Mouse (Mus musculus): ENCODE data around the gene Bcas3. TPM values are rescaled to one million over a fixed set of nuclear protein-coding genes. Genes with fewer than 3 reads are reported as not detected.

Gene Bcas3
- polyA plus RNA-seq, 1 experiment from 2014 or later, result 13.6 TPM

DNA sequence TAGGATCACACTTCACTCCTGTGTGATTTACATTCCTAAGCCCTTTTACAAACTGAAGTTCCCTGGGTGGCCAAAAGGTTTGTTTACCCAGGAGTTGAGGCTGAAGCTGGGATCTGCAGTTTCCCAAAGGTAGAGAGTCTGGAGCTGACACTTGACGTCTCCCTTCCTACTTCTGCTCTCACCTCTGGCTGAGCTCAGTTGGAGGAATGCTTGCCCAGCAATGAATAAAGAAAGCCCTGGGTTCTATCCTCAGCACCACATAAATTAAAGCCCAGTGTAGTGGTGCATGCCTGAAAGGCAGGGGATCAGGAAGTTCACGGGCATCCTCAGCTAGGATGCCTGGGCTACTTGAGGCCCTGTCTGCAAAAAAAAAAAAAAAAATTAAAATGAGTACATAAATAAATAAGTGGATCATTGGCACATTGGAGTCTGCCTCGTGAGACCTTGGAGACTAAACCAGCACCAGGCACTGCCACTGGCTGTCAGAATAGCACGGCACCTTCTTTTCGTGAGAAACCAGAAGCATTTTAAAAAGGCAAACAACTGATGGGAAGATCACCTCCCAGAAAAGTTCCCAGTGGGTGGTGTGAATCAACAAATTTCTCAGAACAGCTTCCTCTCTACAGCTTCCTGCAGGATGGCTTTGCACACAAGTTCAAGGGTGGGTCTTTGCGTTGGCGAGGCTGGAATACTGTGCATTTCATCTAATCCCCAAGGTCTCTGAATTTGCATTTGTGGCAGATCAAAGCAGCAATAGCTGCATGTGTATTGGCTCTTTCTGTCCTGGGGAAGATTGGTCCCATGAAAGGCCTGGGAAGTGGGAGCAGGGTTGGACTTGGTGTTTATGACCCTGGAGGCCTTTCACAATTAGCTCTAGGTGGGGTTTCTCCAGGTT, 381.6 kb downstream of the Bcas3 start:
- no peak for TF ChIP-seq EP300 (IDR thresholded peaks at IDR 0.05; ENCODE audit: low read depth)
- no peak for TF ChIP-seq CTCF (IDR thresholded peaks at IDR 0.05; ENCODE audit: low read depth)
- DNase-seq, result no peak
- no peaks in the 10 kb centered on the region for H3K4me1 ChIP-seq (ENCODE audit: insufficient read depth)
- H3K9ac ChIP-seq (replicated peaks), result no peak overlapping the region
- H3K27ac ChIP-seq (ENCODE audit: low read depth), result no peak overlapping the region
- no peak for ATAC-seq
- no peaks in the 10 kb centered on the region for H3K36me3 ChIP-seq (replicated peaks; ENCODE audit: insufficient read depth, low read length)
- H3K4me3 ChIP-seq (ENCODE audit: low read depth, low read length), result no peak overlapping the region
- H3K9me3 ChIP-seq (ENCODE audit: low read length), result no peaks in the 10 kb centered on the region
- 0 out of 2 replicates have a peak, but pooled peaks cover under 1% of the 10 kb centered on the region for H3K27me3 ChIP-seq (ENCODE audit: insufficient read depth, low read length)
- 71% methylated on average over 7 of the region's 7 CpGs for WGBS (ENCODE audit: insufficient replicate concordance)
- H3K4me2 ChIP-seq (ENCODE audit: low read depth, low read length), result no peak overlapping the region

DNA sequence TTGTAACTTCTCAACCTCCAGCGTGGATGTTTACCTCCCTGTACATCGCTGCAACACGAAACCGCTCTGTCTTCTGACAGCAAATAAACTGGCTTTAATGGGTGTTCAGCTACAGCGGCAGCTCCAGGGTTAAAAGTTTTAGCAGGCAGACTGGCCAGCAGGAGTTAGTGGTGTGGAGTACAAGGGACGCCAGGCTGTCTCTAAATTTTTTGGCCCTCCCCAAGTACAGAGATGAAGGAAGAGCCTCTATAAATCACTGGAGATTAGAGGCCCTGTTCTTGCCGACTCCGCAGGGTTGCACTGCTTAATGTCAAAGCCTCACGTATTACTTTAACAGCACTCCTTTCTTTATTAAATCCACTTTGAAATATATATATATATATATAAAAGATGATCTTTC, 384.3 kb downstream of the Bcas3 start:
- TF ChIP-seq CTCF (IDR thresholded peaks at IDR 0.05; ENCODE audit: low read depth), result no peak
- no peak for TF ChIP-seq EP300 (IDR thresholded peaks at IDR 0.05; ENCODE audit: low read depth)

DNA sequence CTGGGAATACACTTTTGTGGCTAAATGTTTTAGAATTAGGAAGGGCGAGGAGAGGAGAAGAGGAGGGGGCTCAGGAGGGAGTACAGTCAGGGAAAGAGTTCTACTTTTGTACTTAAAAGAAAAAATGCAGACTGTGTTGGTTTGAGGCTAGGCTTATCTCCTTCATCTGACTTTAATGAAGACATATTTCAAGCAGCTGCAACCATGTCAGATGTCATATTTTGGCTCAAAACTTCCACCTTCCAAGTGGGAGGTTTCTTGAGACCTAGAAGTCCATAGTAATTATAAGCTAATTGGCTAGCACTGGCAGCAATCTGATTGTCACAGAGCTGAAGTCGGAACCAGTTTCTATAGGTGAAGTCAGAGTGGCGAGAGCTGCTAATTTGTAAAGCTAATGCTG, 384.9 kb downstream of the Bcas3 start:
- H3K4me1 ChIP-seq (ENCODE audit: insufficient read depth), result no peaks in the 10 kb centered on the region
- H3K27me3 ChIP-seq (ENCODE audit: insufficient read depth, low read length), result peaks cover 12% of the 10 kb centered on the region; the same call in 1 of the 2 replicates
- no peak for TF ChIP-seq CTCF (IDR thresholded peaks at IDR 0.05; ENCODE audit: low read depth)
- TF ChIP-seq EP300 (IDR thresholded peaks at IDR 0.05; ENCODE audit: low read depth), result no peak
- no peaks in the 10 kb centered on the region for H3K9me3 ChIP-seq (ENCODE audit: low read length)
- no peak overlapping the region for H3K4me3 ChIP-seq (ENCODE audit: low read depth, low read length)
- DNase-seq, result no peak
- WGBS (ENCODE audit: insufficient replicate concordance), result 75% methylated on average over 3 of the region's 3 CpGs
- no peak for ATAC-seq
- no peaks in the 10 kb centered on the region for H3K36me3 ChIP-seq (replicated peaks; ENCODE audit: insufficient read depth, low read length)
- no peak overlapping the region for H3K4me2 ChIP-seq (ENCODE audit: low read depth, low read length)
- no peak overlapping the region for H3K27ac ChIP-seq (ENCODE audit: low read depth)
- H3K9ac ChIP-seq (replicated peaks), result no peak overlapping the region

More for the DNA sequence above, 384.3 kb downstream of the Bcas3 start:
- no peaks in the 10 kb centered on the region for H3K9me3 ChIP-seq (ENCODE audit: low read length)
- H3K4me2 ChIP-seq (ENCODE audit: low read depth, low read length), result no peak overlapping the region
- H3K36me3 ChIP-seq (replicated peaks; ENCODE audit: insufficient read depth, low read length), result no peaks in the 10 kb centered on the region
- ATAC-seq (no peak), DNase-seq (no peak)
- H3K27me3 ChIP-seq (ENCODE audit: insufficient read depth, low read length), result peaks cover 6% of the 10 kb centered on the region; the same call in 1 of the 2 replicates
- 63% methylated on average over 9 of the region's 9 CpGs for WGBS (ENCODE audit: insufficient replicate concordance)
- H3K4me1 ChIP-seq (ENCODE audit: insufficient read depth), result no peaks in the 10 kb centered on the region
- H3K4me3 ChIP-seq (ENCODE audit: low read depth, low read length), result no peak overlapping the region
- no peak overlapping the region for H3K9ac ChIP-seq (replicated peaks)
- no peak overlapping the region for H3K27ac ChIP-seq (ENCODE audit: low read depth)

DNA sequence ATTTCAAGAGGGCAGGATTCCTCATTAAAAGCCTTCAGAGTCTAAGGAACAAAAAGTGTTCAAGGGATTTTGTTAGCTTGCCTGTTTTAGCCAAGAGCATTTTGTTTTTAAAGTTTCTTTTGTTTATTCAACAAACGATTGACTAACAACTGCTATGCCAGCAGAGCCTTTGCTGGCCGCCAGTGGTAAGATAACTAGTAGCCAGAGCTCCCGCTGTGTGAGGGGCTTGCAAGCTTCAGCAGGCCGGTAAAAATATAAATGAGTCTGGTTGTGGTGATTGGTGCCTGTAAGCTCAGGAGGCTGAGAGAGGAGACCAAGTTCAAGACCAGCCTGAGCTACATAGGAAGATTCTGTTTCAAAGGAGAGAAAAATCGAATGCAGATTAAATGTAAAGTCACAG, 385.6 kb downstream of the Bcas3 start:
- Histone ChIP-seq H3K4me2 (ENCODE audit: low read depth, low read length) (no peak overlapping the region), H3K27ac (ENCODE audit: low read depth) (no peak overlapping the region), H3K4me3 (ENCODE audit: low read depth, low read length) (no peak overlapping the region), H3K36me3 (replicated peaks; ENCODE audit: insufficient read depth, low read length) (no peaks in the 10 kb centered on the region), H3K9ac (replicated peaks) (no peak overlapping the region), H3K4me1 (ENCODE audit: insufficient read depth) (no peaks in the 10 kb centered on the region), H3K9me3 (ENCODE audit: low read length) (no peaks in the 10 kb centered on the region), H3K27me3 (ENCODE audit: insufficient read depth, low read length) (peaks cover 12% of the 10 kb centered on the region; the same call in 1 of the 2 replicates)
- no peak for DNase-seq
- ATAC-seq, result no peak
- TF ChIP-seq CTCF (IDR thresholded peaks at IDR 0.05; ENCODE audit: low read depth) (no peak), EP300 (IDR thresholded peaks at IDR 0.05; ENCODE audit: low read depth) (no peak)
- 54% methylated on average over 5 of the region's 5 CpGs for WGBS (ENCODE audit: insufficient replicate concordance)

DNA sequence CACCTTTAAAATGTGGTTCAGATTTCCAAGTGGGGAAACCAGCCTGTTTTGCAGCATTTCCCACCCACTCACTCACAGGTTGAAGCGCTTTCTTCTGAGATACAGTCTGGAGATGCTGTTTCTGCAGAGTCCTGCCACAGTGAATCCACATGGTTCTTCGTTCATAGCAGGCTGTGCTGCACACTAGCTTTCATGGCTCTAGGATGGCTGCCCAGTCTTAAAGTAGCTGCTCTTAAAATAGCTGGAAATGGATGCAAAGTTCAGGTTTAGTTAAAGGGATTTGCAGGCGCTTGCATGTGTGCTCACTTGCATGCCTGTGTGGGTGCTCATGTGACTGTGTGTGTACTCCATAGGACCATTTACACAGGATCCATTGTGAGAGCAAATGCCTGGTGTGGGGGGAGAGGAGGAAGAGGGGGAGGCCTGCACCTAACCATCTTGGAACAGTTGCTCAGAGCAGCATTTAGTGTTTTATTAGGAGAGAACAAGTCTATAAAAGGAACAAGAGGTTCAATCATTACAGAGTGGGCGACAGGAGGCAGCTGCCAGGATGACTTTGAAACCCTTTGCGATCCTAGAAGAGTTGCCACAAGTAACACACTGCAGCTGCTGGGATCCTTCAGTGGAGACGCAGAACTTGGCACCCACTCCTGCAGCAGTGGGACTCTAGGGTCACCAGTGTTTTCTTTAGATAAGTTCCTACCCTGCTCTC, 386.5 kb downstream of the Bcas3 start:
- DNase-seq, result no peak
- H3K36me3 ChIP-seq (replicated peaks; ENCODE audit: insufficient read depth, low read length), result no peaks in the 10 kb centered on the region
- 72% methylated on average over 6 of the region's 6 CpGs for WGBS (ENCODE audit: insufficient replicate concordance)
- H3K4me2 ChIP-seq (ENCODE audit: low read depth, low read length), result no peak overlapping the region
- TF ChIP-seq CTCF (IDR thresholded peaks at IDR 0.05; ENCODE audit: low read depth) (no peak), EP300 (IDR thresholded peaks at IDR 0.05; ENCODE audit: low read depth) (no peak)
- H3K9me3 ChIP-seq (ENCODE audit: low read length), result no peaks in the 10 kb centered on the region
- ATAC-seq, result no peak
- peaks cover 12% of the 10 kb centered on the region; the same call in 1 of the 2 replicates for H3K27me3 ChIP-seq (ENCODE audit: insufficient read depth, low read length)
- H3K4me1 ChIP-seq (ENCODE audit: insufficient read depth), result no peaks in the 10 kb centered on the region
- no peak overlapping the region for H3K4me3 ChIP-seq (ENCODE audit: low read depth, low read length)
- no peak overlapping the region for H3K9ac ChIP-seq (replicated peaks)
- no peak overlapping the region for H3K27ac ChIP-seq (ENCODE audit: low read depth)

DNA sequence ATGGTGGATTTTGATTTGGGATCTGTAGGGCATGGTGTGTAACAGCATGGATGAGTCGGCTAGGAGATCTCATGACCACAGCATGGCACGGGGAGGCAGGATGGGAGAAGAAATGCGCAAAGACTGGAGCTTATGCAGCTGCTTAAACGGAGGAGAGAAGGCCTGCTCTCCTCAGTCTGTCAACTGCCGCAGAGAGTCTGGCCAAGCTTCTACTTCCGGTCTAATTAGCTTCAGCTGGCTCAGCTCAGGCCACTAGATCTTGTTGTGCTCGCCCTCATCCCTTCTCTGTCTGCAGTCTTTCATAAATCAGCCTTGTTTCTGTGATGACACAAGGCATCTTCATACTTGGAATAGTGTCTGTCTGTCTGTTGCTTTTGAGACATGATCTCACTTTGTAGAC, 393.4 kb downstream of the Bcas3 start:
- no peaks in the 10 kb centered on the region for H3K36me3 ChIP-seq (replicated peaks; ENCODE audit: insufficient read depth, low read length)
- peaks cover 22% of the 10 kb centered on the region for H3K27me3 ChIP-seq (ENCODE audit: insufficient read depth, low read length)
- DNase-seq, result no peak
- H3K27ac ChIP-seq (ENCODE audit: low read depth), result no peak overlapping the region
- ATAC-seq, result no peak
- 73% methylated on average over 7 of the region's 7 CpGs for WGBS (ENCODE audit: insufficient replicate concordance)
- no peak overlapping the region for H3K4me3 ChIP-seq (ENCODE audit: low read depth, low read length)
- H3K9ac ChIP-seq (replicated peaks), result no peak overlapping the region
- no peak overlapping the region for H3K4me2 ChIP-seq (ENCODE audit: low read depth, low read length)
- TF ChIP-seq EP300 (IDR thresholded peaks at IDR 0.05; ENCODE audit: low read depth) (no peak), CTCF (IDR thresholded peaks at IDR 0.05; ENCODE audit: low read depth) (no peak)
- H3K4me1 ChIP-seq (ENCODE audit: insufficient read depth), result no peaks in the 10 kb centered on the region
- H3K9me3 ChIP-seq (ENCODE audit: low read length), result no peaks in the 10 kb centered on the region
